Mouse (Mus musculus): ENCODE measurements around the gene Slc41a2.

Slc41a2 gene

DNA sequence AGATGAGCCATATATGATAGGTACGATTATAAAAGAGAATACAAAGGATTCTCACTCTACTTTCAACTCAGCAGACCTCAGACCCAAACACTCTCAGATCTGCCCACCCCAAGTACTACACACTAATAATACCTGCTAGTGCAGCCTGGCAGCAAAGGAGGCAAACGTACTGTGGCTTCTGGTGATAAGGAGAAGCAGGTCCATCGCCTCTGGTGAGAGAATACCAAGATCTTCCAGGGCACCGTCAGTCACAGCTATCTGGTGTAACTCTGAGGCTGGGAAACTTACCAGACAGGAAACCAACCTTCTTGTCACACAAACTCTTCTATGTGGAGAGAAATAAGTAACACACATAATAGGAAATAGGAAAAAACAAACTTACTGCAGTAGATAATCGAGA is 24.6 kb downstream of the Slc41a2 start:
- DNase-seq (ENCODE audit: low spot score in 2 of 2): no peak

DNA sequence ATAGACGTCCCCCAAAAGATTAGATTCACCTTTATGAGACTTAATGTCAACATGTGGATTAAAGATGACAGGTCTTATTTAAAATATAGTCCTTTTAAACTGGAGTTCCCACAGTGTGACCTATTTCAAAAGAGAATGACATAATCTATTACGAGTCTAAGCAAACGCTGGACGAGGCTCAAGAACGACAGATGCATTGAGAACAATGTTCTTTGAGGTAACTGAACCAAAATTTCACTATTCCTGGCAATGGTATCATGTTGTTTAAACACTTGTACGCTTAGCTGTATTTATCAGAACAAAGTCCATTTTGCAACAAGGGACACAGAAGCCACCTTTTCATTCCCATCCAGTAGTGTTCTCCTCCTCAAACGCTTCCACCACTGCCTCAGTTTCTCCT is 27.3 kb downstream of the Slc41a2 start:
- no peak for DNase-seq (ENCODE audit: low spot score in 2 of 2)

DNA sequence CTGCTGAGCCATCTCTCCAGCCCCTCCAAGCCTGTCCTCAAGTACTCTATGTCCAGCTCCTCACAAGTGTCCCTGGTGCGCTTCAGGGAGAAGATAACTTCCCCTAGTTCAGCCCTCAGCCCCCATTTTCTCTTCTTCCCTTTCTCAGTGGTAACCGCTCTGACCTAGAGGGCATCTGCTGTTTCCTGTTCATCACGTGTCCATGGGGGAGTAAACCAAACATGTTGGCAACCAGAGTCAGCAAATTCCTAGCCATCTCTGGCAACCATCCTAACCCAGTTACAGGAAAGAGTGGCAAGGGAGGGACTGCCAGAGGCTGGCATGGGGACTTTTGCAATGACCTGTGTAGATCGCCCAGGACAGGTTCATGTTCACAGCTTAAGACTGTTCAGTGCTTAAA is 36.0 kb downstream of the Slc41a2 start:
- peak in 1 of 2 experiments; percentile 12 for DNase-seq (ENCODE audit: low spot score in 2 of 2)

DNA sequence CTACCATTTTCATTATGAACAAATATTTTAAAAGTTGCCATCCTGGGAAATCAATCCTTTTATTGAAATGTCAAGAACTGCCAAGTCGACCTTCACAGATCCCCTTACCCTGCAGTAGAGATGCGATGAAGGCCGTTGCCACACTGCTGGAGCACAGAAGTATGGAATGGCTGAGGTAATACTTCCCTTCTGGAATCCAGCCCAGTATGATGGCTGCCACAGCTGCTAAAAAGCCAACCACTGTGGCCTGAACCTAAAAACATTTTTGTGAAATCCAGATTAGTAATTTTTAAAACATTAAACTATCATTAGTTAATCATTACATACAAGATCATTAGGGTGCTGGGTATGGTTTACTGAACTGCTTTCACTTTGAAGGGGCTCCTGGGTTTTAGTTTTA is 36.6 kb downstream of the Slc41a2 start:
- peak in 1 of 2 experiments; percentile 15 for DNase-seq (ENCODE audit: low spot score in 2 of 2)

DNA sequence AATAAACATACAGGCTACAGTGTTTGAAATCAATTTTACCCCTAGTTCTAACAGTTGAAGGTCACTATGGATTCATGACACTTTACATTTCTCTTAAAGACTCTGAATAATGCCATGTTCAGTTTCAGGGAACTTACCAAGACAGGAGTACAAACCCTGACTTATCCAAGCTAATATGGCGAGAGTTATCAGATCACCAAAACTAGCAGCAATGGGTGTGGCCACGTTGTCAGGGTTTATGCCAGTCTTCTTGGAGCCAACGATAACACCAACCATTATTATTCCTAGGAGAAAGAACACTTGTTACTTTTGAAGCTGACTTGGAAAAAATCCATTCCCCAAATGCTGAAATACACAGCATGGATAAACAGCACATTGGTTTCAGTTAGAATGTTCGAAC is 40.7 kb downstream of the Slc41a2 start:
- DNase-seq (ENCODE audit: low spot score in 2 of 2): no peak

DNA sequence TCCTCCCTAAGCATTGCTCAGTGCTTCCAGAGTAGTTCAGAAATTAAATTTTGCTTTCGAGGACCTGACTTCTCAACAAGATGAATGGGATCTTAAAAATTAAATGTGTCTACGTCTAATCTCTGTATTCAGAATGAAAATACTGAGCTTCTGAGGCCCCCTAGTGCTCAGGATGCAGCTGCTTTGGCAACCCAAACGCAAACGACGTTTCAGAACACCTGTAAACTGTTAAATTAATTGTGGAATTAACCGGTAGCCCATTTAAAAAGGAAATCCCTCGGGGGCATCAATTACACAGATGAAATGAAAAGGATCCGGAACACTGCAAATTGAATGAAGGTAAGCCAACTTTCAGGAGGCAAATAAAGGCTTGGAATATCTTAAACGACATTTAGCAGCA is 42.9 kb downstream of the Slc41a2 start:
- peak; percentile 33 to 49 for DNase-seq (ENCODE audit: low spot score in 2 of 2)

DNA sequence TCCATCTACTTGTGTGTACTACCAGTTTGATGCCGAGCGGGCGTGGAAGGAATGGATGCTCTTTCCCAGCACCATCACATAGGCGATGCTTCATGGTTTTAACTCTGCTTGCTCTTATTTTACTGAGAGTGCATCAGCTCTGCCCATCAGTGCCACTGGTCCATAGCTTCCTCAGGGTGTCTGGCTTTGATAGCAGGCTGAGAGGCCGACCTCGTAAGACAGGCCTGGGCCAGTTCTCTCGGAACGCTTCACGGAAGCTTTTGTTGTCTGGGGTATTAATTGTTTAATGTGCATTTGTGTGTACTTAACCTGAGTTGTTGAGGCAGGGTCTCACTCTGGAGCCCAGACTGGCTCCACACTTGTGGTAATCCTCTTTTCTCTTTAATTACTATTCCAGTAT is 44.3 kb downstream of the Slc41a2 start:
- no peak for DNase-seq (ENCODE audit: low spot score in 2 of 2)

DNA sequence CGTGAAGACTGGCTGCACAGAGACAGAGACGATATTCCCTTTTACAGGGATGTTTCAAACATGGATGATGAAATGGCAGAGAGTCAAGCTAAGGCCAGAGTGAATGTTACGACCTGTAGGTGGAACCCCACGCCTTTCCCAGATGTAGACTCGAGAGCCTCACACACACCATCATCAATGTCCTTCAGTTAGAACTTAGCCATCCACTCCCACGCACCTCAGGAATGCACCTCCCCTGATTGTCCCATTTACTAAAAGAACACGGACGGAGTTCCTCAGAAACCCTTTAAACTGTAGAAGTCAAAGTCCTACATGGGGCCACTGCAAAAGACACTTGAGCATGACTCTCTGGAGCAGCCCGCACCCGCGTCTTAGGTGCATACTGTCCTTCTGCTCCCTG is 46.0 kb downstream of the Slc41a2 start:
- DNase-seq (ENCODE audit: low spot score in 2 of 2): no peak

DNA sequence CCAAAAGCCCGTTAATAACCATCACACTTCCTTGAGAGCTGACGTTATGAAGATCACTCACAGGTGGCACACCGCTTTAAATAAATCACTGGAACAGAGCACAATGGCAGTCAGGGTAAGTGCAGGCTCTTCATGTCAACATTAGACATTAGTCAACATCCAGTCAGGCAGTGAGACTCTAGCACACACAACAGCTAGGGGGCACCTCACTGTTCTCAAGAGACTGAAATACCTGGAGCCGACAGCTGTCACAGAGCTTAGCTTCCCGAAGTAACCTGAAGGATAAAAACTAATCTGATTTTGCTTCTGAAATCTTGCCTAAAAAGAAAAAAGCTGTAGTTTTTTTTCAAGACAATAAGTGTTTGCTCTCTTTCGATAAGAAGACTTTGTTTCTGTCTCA is 49.9 kb downstream of the Slc41a2 start:
- no peak for DNase-seq (ENCODE audit: low spot score in 2 of 2)

DNA sequence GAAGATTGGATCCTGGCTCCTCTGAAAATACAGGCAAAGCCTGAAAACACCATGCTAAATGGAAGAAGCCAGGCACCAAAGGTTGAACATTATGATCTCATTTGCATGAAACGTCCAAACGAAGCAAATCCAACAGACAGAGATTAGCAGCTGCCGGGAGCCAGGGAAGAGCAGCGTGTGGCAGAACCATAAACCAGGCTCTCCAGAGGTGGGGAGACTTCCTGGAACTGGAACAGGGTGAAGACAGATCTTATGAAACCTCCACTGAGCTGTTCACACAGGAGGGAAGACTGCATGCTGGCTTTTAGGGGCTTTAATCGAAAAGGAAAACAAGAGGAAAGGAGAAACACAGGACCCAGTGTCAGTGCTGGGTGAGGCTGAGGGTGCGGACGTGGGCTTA is 51.3 kb downstream of the Slc41a2 start:
- no peak for DNase-seq (ENCODE audit: low spot score in 2 of 2)

DNA sequence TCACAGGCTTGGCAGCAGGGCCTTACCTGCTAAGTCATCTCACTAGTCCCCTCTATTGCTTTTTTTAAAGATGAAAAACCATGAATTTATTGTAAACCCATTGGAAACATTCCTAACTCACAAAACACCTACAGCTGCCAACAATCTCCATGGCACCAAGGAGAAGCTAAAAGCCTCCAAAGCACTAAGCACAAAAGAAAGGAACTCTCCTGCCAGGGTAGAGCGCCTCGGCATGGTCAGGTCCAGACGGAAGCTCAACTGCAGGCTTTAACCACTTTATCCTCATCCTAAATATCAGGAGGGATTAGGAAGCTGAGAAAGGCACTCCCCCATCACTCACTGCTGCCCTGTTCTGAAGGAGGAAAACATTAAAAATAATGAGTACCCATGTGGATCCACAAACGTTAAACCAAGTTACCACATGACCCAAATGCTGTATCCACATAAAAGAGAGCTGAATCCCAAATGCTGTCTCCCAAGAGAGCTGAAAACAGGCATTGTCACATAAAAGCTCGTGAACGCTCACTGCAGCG is 51.9 kb downstream of the Slc41a2 start:
- DNase-seq (ENCODE audit: low spot score in 2 of 2): no peak

DNA sequence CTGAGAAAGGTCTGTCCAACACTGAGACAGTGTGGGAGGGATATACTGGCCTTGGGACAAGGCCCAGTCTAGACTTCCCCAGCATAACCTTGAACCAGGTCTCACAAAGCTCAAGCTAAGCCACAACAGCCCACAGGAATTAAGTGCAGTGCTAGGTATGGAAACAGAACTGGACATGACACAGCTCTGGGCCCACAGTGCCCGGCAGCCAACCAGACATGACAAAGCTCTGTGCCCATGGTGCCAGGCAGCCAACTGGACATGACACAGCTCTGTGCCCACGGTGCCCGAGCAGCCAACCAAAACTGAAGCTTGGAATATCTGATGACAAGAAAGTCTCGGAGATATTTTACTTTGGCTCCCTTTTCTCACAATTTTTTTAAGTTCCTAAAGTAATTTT is 52.8 kb downstream of the Slc41a2 start:
- no peak for DNase-seq (ENCODE audit: low spot score in 2 of 2)

DNA sequence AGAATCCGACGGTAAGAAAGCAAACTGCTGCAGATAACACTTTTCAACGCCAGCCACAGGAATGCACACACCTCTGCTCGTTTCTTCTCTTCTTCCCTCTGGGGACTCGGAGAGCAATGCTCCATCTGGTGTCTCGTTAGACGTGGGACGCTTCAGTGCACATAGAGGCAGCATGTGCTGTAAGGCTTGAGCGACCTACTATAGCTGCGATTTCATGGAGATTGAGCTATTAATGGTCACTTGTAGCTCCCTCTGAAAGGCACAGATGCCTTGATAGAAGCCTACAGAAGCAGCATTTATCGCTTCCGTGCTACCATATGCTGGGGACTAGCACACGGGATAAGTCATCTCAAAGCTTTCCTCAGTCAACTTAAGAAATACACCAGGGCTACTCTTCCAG is 71.0 kb downstream of the Slc41a2 start:
- DNase-seq (ENCODE audit: low spot score in 2 of 2): peak; percentile 41 to 62

DNA sequence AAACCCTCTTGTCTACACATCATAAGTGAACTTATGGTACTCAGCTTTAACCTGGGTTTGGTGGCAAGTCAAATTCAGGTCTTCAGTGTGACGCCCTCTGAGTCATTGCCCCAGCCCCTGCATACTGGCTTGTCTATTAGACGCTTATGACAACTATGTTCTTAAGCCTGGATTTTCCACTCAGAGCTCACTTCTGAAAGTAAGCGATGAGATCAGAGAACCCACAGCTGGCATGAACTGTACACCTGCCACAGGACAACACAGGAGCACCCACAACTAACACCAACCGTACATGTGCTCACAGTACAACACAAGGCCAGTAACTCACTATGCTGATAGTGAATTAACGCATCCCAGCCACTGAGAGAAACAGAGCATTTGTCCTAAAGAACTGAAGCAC is 71.4 kb downstream of the Slc41a2 start:
- no peak for DNase-seq (ENCODE audit: low spot score in 2 of 2)

DNA sequence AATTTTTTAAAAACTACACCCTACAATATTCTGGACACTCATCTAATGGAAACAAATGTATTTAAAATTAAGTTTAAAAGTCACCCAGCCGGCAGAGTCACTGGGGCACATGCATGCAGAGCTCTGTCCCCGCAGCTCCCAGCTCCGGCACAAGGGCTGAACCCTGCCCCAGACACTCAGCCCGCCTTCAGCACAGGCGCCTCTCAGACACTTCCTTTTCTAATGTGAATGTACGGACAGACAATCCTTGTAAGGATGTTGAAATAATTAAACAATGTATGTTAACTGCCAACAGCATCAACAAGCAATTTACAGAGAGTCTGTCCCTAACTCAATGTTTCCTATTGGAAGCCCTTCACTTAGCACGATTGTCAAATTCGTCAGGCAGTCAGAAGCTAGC is 73.0 kb downstream of the Slc41a2 start:
- DNase-seq (ENCODE audit: low spot score in 2 of 2): no peak

DNA sequence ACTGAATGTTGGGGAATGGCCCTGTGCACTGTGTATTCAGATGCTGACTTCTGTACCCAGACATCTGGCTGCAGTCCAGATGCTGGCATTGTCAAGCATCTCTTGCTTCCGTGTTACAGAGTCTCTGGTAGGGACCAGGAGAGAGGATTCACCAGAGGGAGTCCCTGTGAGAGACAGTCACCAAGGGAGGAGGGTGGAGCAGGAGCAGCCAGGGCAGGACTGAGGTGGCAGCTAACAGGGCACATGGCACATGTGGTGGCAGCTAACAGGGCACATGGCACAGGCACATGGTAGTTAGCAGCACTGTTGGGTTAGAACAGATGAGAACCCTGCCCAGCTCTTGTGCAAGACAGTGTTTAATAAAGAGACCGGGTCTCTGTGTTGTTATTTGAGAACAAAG is 73.6 kb downstream of the Slc41a2 start:
- DNase-seq (ENCODE audit: low spot score in 2 of 2): no peak

DNA sequence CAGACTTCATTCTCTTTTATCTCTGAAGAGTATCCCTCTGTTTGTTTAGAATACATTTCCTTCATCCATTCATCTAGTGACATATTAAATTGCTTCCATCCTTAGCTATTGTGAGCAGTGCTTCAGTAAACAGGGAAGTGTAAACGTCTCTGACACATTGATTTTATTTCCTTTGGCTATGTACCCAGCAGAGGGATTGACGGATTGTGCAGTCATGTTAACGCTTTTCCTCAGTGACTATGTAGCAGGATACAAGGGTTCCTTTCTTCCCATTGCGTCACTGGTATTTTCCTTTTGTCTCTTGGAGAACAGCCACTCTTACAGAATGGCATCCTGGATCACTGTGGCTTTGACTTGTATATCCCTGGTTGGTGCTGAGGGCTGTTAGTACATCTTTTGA is 76.4 kb downstream of the Slc41a2 start:
- no peak for DNase-seq (ENCODE audit: low spot score in 2 of 2)

DNA sequence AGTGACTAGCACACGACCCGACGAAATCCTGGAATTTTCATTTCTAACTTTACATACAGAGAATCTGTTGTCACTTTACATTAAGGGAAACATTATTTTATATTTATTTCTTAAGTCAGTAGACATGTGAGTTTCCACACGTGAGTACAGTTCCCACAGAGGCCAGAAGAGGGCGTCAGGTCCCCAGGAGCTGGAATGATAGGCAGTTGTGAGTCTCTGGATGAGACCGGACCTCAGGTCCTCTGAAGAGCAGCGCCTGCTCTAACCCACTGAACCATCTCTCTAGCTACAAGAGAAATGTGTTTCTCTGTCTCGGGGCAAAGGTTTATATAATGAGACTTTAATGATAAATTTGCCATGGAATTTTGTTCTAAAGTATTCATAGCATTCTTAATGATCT is 86.3 kb downstream of the Slc41a2 start:
- DNase-seq (ENCODE audit: low spot score in 2 of 2): no peak

DNA sequence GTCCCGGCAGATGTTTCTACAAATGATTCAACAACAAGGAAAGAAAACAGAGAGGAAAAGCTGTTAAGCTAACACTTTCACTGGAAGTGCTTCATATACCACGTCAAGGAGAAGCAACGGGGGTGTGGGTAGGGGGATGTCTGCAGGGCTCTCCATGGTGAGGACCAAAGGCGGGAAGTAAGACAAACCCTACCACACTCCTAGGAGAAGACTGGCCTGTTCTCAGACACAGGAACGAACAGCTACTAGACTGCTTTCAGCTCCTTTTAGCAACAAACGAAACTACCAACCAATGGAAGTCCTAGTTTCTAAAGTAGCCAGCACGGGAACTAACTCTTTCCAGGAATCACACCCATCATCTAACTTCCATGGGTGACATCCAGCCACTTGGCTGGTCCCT is 89.6 kb downstream of the Slc41a2 start:
- DNase-seq (ENCODE audit: low spot score in 2 of 2): no peak

DNA sequence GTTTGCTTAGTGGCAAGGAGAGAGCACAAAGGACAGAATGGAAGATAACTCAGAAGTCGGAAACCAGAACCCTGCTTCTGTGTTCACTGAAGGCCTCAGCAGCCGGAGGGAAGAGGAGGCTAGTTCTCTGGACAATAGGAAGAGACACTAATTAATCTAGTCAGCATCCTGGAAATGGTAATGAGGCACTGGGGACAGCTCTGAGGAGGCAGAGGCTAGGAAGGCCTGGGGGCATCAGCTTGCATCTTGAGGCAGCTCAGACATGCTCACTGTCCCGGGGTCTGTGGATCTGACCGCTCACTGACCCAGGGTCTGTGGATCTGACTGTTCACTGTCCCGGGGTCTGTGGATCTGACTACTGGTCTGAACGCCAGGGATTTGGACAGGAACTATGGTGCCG is 92.0 kb downstream of the Slc41a2 start:
- no peak for DNase-seq (ENCODE audit: low spot score in 2 of 2)

DNA sequence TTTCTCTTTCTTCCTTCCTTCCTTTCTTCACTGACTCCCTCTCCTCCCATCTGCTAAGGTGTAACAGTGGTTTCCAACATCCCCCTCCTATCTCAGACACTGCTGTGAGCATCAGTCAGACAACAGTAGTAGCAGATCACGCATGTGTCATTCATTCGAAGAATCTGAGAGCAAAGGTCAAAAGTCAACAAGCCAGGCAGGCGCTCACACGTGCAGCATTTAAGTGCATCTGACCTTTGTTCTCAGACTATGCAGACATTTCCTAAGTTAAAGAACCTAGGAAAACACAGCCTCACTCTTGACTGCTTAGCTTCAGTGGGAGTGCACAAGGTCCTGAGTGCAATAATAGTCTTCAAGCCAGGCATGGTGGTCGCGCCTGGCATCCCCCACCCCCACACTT is 93.6 kb downstream of the Slc41a2 start:
- DNase-seq (ENCODE audit: low spot score in 2 of 2): no peak

DNA sequence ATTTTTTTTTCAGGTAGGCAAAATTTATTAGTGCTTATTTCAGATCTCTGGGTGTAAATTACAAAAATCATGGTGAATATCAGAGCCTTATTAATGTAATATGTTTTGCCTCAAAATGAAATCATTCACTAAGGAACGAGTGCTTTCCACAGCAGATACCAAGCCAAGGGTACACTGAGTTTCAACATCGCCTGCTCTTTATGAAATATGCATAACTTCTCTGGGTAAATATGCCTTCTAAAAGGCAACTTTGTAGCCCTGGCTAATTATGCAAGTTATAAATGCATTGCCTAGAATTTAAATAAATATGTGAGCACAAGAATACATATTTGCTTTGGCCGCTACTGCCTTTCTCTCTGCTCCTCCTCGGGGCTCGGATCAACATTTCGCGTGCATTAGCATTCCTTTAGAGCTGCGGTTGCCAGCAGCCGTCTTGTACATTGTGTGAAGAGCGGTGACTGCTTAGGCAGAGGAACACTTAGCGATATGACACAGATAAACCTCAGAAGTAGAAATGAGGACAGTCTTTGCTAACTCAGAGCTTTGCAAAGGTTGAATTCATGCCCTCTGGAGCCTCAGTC is 95.5 kb downstream of the Slc41a2 start:
- peak; percentile 45 to 57 for DNase-seq (ENCODE audit: low spot score in 2 of 2)

DNA sequence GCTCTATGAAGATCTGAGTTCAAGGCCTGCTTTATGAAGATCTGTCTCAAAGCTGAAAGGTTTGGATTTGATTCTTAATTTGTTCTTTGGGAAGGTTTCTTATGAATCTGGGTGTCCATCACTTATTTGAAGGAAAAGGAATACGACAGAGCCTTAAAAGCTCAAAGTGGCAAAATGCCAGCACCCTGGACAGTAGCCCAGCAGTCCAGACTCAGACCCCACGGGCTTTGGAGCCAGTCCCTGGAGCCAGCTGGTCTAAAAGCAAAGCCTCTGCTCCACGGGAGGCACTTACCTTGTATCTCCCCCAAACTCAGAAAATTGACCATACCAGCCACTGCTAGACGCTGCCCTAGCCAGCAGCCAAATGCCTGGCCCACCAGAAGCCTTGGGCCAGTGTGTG is 103.3 kb downstream of the Slc41a2 start:
- DNase-seq (ENCODE audit: low spot score in 2 of 2): no peak

DNA sequence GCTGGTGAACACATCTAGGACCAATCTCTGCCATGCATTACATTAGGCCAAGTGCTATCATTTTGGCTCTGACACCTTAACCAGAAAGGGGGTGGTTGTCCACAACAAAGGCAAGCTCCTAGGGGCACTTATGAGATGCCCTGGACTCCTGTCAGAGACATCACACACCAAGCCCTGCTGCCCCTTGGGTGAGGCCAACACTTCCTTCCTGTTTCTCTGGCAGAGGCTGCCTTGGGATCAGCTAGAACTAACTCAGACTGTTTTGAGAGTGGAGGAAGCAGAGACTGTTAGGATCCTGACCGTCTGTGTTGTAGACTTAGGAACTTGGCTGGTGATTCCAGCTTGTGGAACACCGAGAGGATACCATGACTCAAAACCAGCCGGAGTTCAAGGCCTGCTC is 103.7 kb downstream of the Slc41a2 start:
- DNase-seq (ENCODE audit: low spot score in 2 of 2): no peak

Data from right cerebral cortex, postnatal 10 days (tissue).